Mouse (Mus musculus) urinary bladder, adult 2 months (tissue): Measurements from ENCODE around the gene Tmco1. TPM values are rescaled to one million over a fixed set of nuclear protein-coding genes. Genes with fewer than 3 reads are reported as not detected.
"Not testable (repeated sequence)": the region's sequence is repeated elsewhere in the genome, so short reads cannot be mapped to it uniquely, and the experiment has no call there.

Experiments
- DNase-seq: peaks from one replicate; pipeline ENCODE4 v3.0.0; 2022; ENCODE audit warnings: low spot score
- polyA plus RNA-seq: library from polyadenylated mRNA; depleted of rRNA; stranded (reverse); fragments of >200 nt; gene quantifications from 2 replicates; pipeline ENCODE4 v1.2.3, GENCODE M21; 2012

Gene Tmco1
- polyA plus RNA-seq, 1 experiment: 134 TPM

DNA sequence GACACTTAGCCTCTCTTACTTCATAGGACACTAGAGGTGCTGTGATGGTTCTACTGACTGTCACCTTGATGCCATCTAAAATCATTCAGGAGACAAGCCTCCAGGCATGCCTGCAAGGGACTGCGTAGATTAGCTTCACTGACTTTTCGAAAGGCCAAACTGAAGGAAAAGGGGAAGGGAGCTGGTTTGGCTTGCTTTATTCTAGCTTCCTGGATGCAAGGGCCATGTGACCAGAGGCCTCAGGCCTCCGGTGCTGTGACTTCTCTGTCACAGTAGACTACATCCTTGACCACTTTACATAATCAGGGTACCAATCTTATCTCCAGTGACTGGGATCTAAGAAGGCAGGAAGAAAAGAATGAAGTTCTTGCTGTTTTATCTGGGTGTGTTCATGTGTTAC, 28.2 kb downstream of the Tmco1 start:
- DNase-seq: no peak

DNA sequence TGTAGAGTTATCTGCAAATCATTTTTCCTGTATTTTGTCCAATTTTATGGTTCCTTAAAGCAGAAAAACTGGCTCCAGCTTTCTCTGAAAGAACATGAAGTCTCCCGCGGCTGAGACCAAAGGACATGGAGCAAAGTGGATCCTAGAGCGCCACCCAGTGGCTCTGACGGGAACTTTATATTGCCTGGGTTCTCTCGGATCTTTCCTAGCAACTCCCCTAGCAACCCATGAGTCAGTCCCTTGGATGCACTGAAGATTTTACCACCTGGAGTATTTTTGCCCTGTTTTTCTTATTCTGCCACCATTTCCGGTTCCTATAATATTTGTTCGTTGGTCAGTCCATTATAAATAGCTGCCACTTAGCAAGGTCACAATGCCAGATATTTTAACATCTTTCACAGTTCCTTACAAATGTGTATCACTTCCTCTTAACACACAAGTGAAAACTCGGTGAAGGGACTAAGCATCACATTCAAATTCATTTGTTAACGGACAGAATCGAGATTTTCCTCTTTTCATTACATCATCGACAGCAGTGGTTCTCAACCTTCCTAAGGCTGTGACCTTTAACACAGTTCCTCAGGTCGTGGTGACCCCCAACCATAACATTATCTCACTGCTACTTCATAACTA, 29.4 kb downstream of the Tmco1 start:
- peak; percentile 62 for DNase-seq

DNA sequence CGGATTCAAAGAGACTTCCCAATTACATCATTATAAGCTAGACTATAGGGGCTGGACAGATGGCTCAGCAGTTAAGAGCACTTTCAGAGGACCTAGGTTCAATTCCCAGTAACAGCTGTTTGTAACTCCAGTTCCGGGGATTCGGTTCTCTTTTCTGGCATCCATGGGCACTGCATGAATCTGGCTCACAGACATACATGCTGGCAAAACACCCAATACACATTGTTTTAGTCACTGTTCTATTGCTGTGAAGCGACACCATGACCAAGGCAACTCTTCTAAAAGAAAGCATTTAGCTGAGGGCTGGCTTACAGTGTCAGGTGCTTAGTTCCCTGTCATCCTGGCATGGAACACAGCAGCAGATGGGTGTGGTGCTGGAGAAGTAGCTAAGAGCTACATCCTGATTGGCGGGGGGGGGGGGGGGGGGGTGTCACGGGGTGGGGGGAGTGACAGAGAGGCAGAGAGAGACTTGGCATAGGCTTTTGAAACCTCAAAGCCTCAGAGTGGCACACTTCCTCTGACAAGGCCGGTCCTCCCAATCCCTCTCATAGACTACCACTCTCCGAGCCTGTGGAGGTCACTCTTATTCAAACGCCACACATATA, 31.1 kb downstream of the Tmco1 start:
- DNase-seq: no peak

DNA sequence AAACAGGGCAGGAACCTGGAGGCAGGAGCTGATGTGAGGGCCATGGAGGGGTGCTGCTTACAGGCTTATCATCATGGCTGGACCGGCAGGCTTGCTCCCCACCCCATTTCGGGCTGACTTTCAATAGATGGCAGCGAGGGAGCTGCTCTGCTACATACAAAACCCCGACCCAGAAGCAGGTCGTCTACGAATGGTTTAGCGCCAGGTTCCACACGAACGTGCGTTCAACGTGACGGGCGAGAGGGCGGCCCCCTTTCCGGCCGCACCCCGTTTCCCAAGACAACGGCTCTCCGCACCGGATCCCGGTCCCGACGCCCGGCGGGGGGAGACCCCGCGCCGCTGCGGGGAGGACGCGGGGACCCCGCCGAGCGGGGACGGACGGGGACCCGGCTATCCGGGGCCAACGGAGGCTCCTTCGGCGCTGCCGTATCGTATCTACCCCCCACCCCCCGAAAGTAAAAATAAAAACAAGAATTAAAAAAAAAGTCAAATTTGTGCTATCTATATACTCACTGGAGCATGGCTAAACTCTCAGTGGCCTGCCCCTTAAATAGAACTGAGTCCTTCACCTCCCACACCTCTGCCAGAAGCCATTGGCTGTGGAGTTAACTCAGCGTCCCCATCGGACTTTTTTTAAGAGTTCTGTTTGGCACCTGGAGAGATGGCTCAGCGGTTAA, 32.1 kb downstream of the Tmco1 start:
- DNase-seq: no peak

DNA sequence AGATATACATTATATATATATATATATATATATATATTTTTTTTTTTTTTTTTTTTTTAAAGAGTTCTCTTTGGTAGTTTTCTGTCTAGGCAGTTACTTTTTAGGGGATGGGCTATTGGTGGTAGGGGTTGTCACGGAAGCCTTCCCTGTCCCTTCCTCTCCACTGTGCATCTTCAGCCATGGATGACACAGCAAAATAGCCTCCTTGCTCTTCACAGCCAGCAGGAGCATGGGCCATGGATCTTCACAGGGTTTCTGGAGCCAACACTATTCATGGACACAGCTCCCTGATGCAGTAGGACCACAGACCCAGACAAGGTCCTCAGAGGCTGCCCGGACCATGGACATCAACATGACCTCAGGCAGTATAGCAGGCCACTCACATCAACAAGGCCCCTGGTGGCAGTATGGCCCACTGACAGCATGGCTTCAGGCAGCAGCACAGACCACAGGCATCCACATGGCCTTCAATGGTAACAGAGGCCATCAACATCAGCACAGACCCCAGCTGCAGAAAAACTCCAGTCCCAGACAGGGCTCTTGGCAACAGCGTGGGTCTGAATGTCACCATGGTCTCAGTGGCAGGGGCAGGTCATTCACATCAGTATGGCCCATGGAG, 32.8 kb downstream of the Tmco1 start:
- DNase-seq: no peak

DNA sequence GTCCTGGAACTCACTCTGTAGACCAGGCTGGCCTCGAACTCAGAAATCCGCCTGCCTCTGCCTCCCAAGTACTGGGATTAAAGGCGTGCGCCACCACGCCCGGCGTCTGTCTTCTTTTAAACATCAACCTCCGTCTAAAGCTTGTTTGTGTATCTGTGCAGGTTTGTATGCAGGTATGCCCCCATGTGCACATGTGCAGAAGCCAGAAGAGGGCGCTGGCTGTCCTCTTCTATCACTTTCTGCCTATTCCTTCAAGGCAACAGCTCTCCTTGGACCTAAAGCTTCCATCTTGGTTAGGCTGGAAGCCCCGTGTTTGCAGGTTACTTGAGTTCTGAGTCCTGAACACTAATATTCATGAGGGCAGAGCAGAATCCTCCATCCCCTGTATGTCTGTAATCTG, 34.7 kb downstream of the Tmco1 start:
- DNase-seq: no peak

DNA sequence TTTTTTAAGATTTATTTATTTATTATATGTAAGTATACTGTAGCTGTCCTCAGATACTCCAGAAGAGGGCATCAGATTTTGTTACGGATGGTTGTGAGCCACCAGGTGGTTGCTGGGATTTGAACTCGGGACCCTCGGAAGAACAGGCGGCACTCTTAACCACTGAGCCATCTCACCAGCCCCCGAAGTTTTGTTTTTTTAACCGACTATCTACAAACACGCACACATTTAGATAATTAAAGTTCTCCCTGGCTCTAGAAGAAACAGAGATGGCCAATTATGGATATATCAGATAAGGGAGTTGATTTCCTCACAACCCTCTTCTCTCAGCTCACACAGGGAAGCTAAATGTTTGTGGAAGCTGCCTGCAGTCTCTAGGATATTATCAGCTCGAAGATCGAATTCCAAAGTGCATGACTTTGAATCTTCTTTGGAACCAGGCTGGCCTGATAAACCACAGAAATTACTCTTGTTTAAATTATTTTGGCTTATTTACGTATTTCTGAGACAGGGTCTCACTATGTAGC, 37.9 kb downstream of the Tmco1 start:
- not testable (repeated sequence) for DNase-seq

DNA sequence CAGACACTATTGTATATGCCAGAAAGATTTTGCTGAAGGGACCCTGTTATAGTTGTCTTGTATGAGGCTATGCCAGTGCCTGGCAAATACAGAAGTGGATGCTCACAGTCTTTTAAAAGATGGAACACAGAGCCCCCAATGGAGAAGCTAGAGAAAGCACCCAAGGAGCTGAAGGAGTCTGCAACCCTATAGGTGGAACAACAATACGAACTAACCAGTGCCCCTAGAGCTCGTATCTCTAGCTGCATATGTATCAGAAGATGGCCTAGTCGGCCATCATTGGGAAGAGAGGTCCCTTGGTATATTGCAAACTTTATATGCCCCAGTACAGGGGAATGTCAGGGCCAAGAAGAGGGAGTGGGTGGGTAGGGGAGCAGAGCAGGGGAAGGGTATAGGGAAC, 41.0 kb downstream of the Tmco1 start:
- DNase-seq: not testable (repeated sequence)

DNA sequence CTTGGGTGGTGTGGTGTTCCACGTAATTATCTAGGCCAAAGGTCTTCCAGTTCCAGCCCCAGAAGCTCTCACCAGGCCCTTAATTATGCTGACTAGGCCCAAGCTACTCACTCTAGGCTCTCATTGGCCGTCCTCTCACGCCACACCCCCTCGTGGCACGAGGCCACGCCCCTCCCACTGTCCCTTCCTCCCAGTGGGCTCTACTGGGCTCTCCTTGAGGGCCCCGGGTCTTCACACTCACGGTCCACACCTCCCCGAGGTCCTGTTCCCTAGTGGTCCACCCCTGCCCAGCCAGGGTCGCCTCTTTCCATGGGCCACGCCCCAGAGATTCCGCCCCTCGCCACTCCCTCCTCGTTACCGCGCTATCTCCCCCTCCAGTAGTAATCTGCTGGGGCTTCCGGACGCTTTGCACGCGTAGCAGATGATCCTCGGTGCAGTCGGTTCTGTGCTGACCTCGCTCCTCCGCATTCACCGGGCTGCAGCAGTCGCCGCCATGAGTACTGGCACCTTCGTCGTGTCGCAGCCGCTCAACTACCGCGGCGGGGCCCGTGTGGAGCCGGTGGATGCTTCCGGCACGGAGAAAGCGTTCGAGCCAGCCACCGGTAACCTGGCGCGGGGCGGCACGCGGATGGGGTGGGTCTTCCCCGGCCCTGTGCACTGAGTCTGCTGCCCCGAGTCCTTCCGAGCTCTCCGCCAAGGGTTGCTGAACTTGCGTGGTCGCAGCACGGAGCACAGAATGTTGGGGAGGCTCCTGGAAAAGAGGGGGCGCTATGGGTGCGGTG, 41.8 kb downstream of the Tmco1 start, which contains the start of gene Aldh9a1:
Aldh9a1 (plus strand) TSS at position 177 of the 782 bp plus-strand sequence.
- DNase-seq: peak; percentile 75

DNA sequence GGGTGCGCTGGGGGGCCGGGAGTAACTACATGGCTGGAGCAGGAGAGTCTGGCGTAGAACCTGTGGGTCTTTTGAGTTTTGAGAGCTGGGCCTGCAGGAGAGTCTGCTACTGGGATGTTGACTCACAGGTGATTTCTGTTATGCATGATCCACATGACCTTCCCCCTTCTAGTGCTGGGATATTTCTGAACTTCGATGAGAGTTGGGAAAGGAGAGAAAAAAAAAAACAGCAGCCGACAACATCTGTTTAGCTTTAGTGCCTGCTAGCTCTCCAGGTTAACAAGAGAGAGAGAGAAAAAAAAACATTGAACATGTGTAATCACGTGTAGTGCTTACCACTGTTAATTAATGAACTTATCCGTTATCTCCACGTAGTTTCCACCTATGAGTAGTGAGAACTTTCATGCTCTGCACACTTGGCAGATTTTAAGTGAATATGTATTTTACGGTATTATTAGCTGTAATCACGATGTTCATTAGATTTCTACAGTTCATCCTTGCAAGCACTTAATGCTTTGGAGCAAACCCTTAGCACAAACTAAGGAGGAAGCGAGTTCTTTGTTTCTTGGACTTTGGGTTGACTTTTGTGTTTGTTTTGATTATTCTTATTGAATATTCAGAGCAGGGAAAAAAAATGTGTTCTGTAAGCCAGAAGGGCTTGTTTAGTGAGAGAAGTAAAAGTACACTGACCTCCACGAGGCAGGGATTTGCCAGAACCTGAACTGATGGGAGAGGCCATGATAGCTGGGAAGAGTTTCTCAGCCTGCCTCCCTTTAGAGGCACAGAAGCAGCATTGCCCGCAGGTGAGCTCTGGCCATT, 42.6 kb downstream of the Tmco1 start:
- DNase-seq: no peak

DNA sequence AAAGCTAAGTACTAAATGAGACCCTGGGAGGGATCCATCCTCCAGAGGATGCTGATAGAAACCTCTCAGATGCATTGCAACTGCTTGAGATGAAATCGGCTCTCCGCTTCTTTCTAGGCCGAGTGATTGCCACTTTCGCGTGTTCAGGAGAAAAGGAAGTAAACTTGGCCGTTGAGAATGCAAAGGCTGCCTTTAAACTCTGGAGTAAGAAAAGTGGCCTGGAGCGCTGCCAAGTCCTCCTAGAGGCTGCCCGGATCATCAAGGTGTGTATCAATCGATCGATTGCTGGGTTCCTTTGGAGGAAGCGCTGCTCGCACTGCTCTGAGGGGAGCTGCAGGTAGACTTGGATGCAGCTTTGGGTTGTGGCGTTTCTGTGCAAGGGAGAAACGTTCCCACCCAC, 44.2 kb downstream of the Tmco1 start:
- no peak for DNase-seq

DNA sequence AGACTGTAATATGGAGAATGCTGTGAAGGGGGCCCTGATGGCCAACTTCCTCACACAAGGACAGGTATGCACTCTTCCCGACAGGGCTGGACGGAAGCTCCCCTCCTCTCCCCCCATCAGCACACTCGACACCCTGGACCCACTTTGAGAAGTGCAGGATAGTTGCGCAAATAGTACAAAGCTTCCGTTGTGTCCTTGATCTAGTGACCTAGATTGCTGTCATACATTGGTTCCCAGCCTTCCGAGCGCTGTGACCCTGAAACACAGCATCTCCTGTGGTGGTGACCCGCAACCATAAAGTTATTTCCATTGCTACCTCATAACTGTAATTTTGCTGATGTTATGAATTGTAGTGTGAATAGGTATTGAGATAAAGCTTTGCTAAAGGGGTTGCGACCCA, 49.2 kb downstream of the Tmco1 start:
- no peak for DNase-seq

DNA sequence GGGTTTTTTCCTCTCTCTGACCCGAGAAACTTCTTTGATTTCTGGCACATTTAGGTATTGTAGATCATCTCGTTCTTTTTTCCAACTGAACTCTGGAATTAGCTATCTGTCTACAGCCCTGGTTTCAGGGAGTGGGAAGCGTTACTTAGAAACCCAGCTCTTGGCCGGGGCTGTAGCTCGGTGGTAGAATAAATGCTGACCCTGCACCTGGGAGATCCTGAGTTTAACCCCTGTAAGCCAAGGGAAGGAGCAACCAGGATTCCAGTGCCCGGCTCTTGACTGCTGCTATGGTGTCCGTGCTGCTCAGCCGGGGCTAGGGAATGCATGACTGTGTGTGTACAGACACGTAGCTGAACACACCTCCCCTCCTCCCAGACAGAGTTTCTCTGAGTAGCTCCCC, 50.6 kb downstream of the Tmco1 start:
- no peak for DNase-seq

DNA sequence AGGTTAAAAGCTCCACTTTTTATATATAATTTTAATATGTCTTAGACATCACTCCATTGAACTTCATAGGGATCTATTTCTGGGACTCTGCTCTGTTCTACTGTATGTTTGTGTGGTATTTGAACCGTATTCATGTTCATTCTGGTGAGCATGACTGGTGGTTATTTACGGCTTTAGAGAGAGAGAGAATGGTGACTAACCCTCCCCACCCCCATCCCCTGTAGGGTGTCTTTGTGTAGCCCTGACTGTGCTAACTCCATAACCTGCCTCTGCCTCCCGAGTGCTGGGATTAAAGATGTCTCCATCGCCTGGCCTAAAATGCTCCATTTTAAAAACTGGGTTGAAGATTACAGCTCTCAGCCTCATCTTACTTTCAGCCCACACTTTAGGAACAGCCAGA, 52.1 kb downstream of the Tmco1 start:
- no peak for DNase-seq

DNA sequence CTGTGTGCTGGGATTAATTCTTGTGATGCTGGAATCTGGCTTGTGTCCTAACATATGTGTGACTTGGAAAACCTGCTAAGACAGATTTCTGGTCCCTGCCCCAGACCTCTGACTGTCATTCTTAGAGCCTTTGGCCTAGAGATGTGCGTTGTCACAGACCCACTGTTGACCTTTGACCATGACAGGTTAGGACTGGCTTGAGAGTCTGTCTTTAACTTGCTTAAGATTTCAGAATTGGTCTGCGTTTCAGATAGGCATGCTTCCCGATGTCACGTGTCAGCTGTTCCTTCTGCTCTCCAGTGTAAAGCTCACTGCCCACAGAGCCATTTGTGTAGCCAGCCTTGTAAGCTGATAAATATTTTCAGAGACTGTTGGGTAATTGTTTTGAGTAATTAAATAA, 54.6 kb downstream of the Tmco1 start:
- DNase-seq: no peak

DNA sequence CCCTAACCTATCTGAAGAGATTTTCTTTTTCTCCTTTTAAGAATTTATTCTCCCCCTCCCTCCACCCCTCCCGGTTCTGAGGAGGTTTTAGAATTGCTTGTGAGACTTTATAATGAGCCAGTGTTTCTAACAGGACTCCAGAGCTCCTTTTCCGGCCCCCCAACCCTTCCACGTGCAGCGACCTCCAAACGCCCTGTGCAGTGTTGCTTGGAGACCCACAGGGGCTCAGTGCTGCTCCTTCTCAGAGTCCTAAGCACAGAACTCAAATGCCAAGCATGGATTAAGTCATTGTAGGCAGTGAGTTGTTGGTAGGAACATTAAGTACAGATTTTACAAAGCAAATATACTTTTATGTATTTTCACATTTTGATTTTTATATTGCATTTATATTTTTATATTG, 55.1 kb downstream of the Tmco1 start:
- no peak for DNase-seq

DNA sequence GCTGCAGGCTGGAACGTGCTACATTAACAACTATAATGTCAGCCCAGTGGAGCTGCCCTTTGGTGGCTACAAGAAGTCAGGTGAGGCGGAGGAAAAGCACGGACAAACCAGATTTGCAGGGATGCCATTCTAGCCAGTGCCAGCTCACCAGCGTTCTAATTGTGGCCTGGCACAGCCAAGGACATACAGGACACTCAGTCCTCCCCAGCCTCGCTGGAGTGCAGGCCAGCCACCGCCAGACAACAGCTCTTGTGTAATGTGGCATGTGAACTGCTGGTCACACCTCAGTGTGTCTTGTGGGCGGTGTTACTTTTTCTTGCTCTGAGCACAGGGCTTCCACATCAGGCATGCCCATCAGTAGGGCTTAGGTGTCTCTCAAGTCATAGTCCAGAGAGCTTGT, 57.6 kb downstream of the Tmco1 start:
- DNase-seq: no peak

DNA sequence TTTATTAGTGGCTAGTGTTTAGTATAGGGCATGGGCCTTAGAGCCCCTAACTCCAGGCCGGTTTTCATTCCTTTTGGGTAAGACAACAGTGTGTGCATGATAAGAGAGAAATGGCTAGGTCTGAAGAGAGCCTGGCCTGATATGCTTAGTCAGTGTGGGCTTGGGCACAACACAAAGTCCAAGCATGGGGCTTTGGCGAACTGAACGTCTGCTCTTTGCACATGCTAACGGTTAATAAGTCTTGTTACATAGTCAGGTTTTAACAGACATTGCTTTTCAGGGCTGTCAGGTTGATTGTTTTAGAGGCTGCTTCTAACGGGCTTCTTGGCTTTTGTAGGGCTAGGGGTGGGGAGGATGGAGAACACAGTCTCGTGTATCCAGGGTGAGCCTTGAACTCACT, 58.4 kb downstream of the Tmco1 start:
- DNase-seq: no peak

DNA sequence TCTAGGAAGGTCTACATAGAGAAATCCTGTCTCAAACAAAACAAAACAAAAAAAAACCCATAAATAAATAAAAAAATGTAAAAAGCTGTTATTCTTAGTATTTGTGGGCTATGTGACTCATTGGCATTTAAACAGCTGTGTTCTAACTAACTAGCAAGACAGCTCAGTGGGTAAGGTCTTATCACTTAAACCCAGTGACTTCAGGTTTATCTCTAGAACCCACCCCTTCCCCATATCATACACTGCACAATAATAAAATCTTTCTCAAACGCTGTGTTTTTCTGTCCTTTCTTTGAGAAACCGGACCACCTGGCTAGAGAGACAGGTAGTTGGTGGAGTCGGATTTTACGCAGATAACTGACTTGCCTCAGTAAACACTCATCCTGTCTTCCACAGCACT, 59.8 kb downstream of the Tmco1 start:
- no peak for DNase-seq

DNA sequence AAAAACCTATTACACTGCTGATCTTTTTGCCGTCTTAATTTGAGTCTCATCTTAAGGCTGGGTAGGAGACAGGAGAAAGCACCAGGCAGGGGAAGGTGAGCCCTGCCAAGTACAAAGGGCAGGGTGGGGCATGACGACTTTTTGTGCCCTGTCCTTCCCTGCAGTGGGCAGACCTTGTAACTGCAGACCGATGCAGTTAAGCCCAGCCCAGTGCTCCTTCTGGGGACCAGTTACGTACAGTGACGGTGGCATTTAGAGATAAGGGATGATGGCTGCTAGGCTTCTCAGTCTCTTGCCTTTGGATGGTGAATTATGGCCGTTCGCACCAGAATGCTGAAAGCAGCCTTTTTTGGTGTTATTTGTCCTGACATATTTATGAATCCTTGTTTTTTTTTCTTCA, 60.3 kb downstream of the Tmco1 start:
- no peak for DNase-seq

DNA sequence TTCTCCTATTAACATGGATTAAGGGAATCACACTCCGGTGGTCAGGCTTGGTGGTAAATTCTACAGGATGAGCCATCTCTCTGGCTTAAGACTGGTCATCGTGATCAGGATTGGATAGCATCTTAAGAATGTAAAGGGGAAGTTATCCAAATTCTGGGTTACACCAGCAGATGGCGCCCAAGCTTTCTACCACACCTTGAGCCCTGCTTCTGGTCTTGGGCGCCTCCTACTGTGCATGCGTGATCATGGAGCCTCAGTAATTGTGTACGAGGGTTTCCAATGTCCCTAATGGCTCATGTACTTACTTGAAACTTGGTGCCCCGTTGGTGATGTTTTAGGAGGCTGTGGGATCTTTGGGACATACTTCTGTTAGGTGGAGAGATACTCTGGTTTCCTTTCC, 61.7 kb downstream of the Tmco1 start:
- peak; percentile 67 for DNase-seq
